Mouse (Mus musculus): ENCODE data around the gene Gng2.

DNA sequence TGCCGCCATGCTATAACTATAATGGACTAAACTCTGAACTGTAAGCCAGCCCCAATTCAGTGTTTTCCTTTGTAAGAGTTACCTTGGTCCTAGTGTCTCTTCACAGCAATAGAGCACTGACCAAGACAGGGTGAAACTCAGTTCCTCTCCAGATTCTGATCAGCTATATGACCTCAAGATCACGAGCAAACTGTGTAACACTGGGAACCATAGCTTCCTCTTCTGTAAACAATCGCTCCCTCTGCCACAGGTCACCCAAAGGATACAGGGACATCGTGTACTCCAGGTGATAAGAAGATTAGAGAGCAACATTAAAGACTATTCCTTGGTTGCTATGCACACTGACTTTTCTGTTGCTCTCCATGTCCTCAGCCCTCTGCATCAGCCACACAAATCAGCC lies 26.6 kb downstream of the Gng2 start:
- no peak for TF ChIP-seq POLR2A (IDR thresholded peaks at IDR 0.05; ENCODE audit: control insufficient read depth, low read depth, low read length)
- no peak for TF ChIP-seq CTCF (IDR thresholded peaks at IDR 0.05; ENCODE audit: control insufficient read depth, insufficient read depth, insufficient replicate concordance, low read depth, low read length)
